Mouse (Mus musculus): Measurements from ENCODE around the gene Spaca4. TPM values are rescaled to one million over a fixed set of nuclear protein-coding genes. Genes with fewer than 3 reads are reported as not detected.

Gene Spaca4
- polyA plus RNA-seq, 1 experiment from 2014 or later = not detected

- no peak for TF ChIP-seq CTCF (IDR thresholded peaks at IDR 0.05; ENCODE audit: low read depth)
These were observed 35.8 kb downstream of the Spaca4 start for GRCm38 (mm10) chr7:45689800-45690199.

GRCm38 (mm10) chr7:45689099-45689498 is 36.5 kb downstream of the Spaca4 start:
- Histone ChIP-seq H3K9ac (ENCODE audit: low read depth, low read length) (no peak overlapping the region), H3K27me3 (ENCODE audit: insufficient read depth, low read length) (no peaks in the 10 kb centered on the region), H3K27ac (no peak overlapping the region), H3K4me2 (ENCODE audit: low read length) (no peak overlapping the region), H3K4me1 (replicated peaks; ENCODE audit: insufficient read depth, low read length) (0 out of 2 replicates have a peak, but pooled peaks cover 8% of the 10 kb centered on the region), H3K4me3 (replicated peaks; ENCODE audit: low read depth, low read length) (no peak overlapping the region), H3K36me3 (ENCODE audit: insufficient read depth, low read length) (no peaks in the 10 kb centered on the region), H3K9me3 (replicated peaks; ENCODE audit: low read length) (no peaks in the 10 kb centered on the region)
- 44% methylated on average over 6 of the region's 6 CpGs for WGBS
- no peak for ATAC-seq (replicated peaks; ENCODE audit: low FRiP score, low read depth)
- no peak for TF ChIP-seq CTCF (IDR thresholded peaks at IDR 0.05; ENCODE audit: low read depth)
- DNase-seq (ENCODE audit: low spot score) = no peak

More at GRCm38 (mm10) chr7:45689800-45690199, 35.8 kb downstream of the Spaca4 start:
- Histone ChIP-seq H3K9ac (ENCODE audit: low read depth, low read length) (0 out of 2 replicates have a peak overlapping the region, but pooled peaks have one; percentile 20), H3K27me3 (ENCODE audit: insufficient read depth, low read length) (no peaks in the 10 kb centered on the region), H3K36me3 (ENCODE audit: insufficient read depth, low read length) (no peaks in the 10 kb centered on the region), H3K4me2 (ENCODE audit: low read length) (no peak overlapping the region), H3K4me3 (replicated peaks; ENCODE audit: low read depth, low read length) (no peak overlapping the region), H3K27ac (no peak overlapping the region), H3K4me1 (replicated peaks; ENCODE audit: insufficient read depth, low read length) (0 out of 2 replicates have a peak, but pooled peaks cover 8% of the 10 kb centered on the region), H3K9me3 (replicated peaks; ENCODE audit: low read length) (no peaks in the 10 kb centered on the region)
- DNase-seq (ENCODE audit: low spot score) (no peak), ATAC-seq (replicated peaks; ENCODE audit: low FRiP score, low read depth) (no peak)
- 29% methylated on average over 11 of the region's 11 CpGs for WGBS

GRCm38 (mm10) chr7:45686841-45687240 is 38.8 kb downstream of the Spaca4 start:
- Histone ChIP-seq H3K9ac (ENCODE audit: low read depth, low read length) (no peak overlapping the region), H3K36me3 (ENCODE audit: insufficient read depth, low read length) (no peaks in the 10 kb centered on the region), H3K9me3 (replicated peaks; ENCODE audit: low read length) (no peaks in the 10 kb centered on the region), H3K4me2 (ENCODE audit: low read length) (no peak overlapping the region), H3K4me1 (replicated peaks; ENCODE audit: insufficient read depth, low read length) (peaks cover 16% of the 10 kb centered on the region), H3K4me3 (replicated peaks; ENCODE audit: low read depth, low read length) (no peak overlapping the region), H3K27ac (no peak overlapping the region), H3K27me3 (ENCODE audit: insufficient read depth, low read length) (no peaks in the 10 kb centered on the region)
- DNase-seq (ENCODE audit: low spot score) = no peak
- WGBS = 68% methylated on average over 3 of the region's 3 CpGs
- TF ChIP-seq CTCF (IDR thresholded peaks at IDR 0.05; ENCODE audit: low read depth) = no peak
- ATAC-seq (replicated peaks; ENCODE audit: low FRiP score, low read depth) = no peak

- Histone ChIP-seq H3K9ac (ENCODE audit: low read depth, low read length) (no peak overlapping the region), H3K27ac (no peak overlapping the region), H3K4me3 (replicated peaks; ENCODE audit: low read depth, low read length) (no peak overlapping the region), H3K4me2 (ENCODE audit: low read length) (no peak overlapping the region), H3K9me3 (replicated peaks; ENCODE audit: low read length) (no peaks in the 10 kb centered on the region), H3K27me3 (ENCODE audit: insufficient read depth, low read length) (no peaks in the 10 kb centered on the region), H3K4me1 (replicated peaks; ENCODE audit: insufficient read depth, low read length) (peaks cover 16% of the 10 kb centered on the region), H3K36me3 (ENCODE audit: insufficient read depth, low read length) (no peaks in the 10 kb centered on the region)
- WGBS = 50% methylated on average over 10 of the region's 10 CpGs
- no peak for DNase-seq (ENCODE audit: low spot score)
- TF ChIP-seq CTCF (IDR thresholded peaks at IDR 0.05; ENCODE audit: low read depth) = no peak
- no peak for ATAC-seq (replicated peaks; ENCODE audit: low FRiP score, low read depth)
These were observed 39.8 kb downstream of the Spaca4 start for GRCm38 (mm10) chr7:45685811-45686210.

- peaks cover 18% of the 10 kb centered on the region for H3K4me1 ChIP-seq (replicated peaks; ENCODE audit: insufficient read depth, low read length)
- DNase-seq (ENCODE audit: low spot score) (no peak), ATAC-seq (replicated peaks; ENCODE audit: low FRiP score, low read depth) (no peak)
- no peak within 1 kb of the TSS for H3K27ac ChIP-seq
- no peak within 1 kb of the TSS for H3K9ac ChIP-seq (ENCODE audit: low read depth, low read length)
- WGBS = 65% methylated on average over 7 of the region's 7 CpGs
- H3K4me2 ChIP-seq (ENCODE audit: low read length) = no peak within 1 kb of the TSS
- no peaks in the 10 kb centered on the region for H3K9me3 ChIP-seq (replicated peaks; ENCODE audit: low read length)
- no peak for TF ChIP-seq CTCF (IDR thresholded peaks at IDR 0.05; ENCODE audit: low read depth)
- H3K4me3 ChIP-seq (replicated peaks; ENCODE audit: low read depth, low read length) = no peak within 1 kb of the TSS
- H3K36me3 ChIP-seq (ENCODE audit: insufficient read depth, low read length) = no peaks in the 10 kb centered on the region
- H3K27me3 ChIP-seq (ENCODE audit: insufficient read depth, low read length) = no peaks in the 10 kb centered on the region
These were observed 42.1 kb downstream of the Spaca4 start, which contains the start of gene Ntn5 for GRCm38 (mm10) chr7:45683396-45684050. Gene Ntn5 (plus strand): TSS chr7:45684022.

- no peaks in the 10 kb centered on the region for H3K27me3 ChIP-seq (ENCODE audit: insufficient read depth, low read length)
- DNase-seq (ENCODE audit: low spot score) = peak; percentile 97
- no peaks in the 10 kb centered on the region for H3K9me3 ChIP-seq (replicated peaks; ENCODE audit: low read length)
- H3K9ac ChIP-seq (ENCODE audit: low read depth, low read length) = peak overlapping the region; percentile 42; the same call in 1 of the 2 replicates
- H3K4me3 ChIP-seq (replicated peaks; ENCODE audit: low read depth, low read length) = no peak overlapping the region
- WGBS = 24% methylated on average over 14 of the region's 14 CpGs
- peaks cover 18% of the 10 kb centered on the region for H3K4me1 ChIP-seq (replicated peaks; ENCODE audit: insufficient read depth, low read length)
- peak overlapping the region; percentile 38; the same call in 1 of the 2 replicates for H3K4me2 ChIP-seq (ENCODE audit: low read length)
- peak; percentile 53 for ATAC-seq (replicated peaks; ENCODE audit: low FRiP score, low read depth)
- peak; percentile 100 for TF ChIP-seq CTCF (IDR thresholded peaks at IDR 0.05; ENCODE audit: low read depth)
- no peaks in the 10 kb centered on the region for H3K36me3 ChIP-seq (ENCODE audit: insufficient read depth, low read length)
- H3K27ac ChIP-seq = peak overlapping the region; percentile 77
These were observed 43.2 kb downstream of the Spaca4 start for GRCm38 (mm10) chr7:45682144-45683126.

Data from kidney, postnatal 0 days (tissue).